Mouse (Mus musculus): Measurements from ENCODE around the gene Pcnp.
"Not testable (repeated sequence)": the region's sequence is repeated elsewhere in the genome, so short reads cannot be mapped to it uniquely, and the experiment has no call there.

DNA sequence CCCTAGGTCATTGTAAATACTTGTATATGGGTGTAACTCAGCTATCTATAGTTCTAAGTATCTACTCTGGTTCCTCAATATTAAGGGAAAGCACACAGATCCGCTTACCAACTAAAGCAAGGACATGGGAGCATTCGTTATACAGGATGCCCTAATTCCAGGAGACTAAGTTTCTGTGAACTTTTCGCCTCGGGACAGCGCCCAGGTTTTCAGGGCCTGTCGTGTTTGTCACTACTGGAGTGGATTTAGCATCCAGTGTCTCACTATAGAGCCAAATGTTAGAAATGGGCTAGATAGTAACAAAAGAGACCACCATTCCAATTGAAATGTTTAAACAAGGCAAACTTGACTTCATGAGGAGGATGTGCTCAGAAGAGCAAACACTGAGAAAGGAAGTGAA, 43.6 kb upstream of the Pcnp start:
- TF ChIP-seq CTCF, POLR2A (IDR thresholded peaks at IDR 0.05; ENCODE audit: insufficient read depth, low read depth, low read length): not testable (repeated sequence)

Measured in olfactory bulb, adult 2 months (tissue).